Mouse (Mus musculus): ENCODE measurements around the gene Pola2. TPM values are rescaled to one million over a fixed set of nuclear protein-coding genes. Genes with fewer than 3 reads are reported as not detected.

Pola2 gene
- polyA plus RNA-seq, 1 experiment from 2014 or later: 28.1 TPM

Other genes with a start within 250 kb of the Pola2 start
- gene Ehbp1l1, start 237.9 kb downstream of the Pola2 start, polyA plus RNA-seq (2015; fragmentation: Nextera tagmentation; extraction: Ambion mirVana): 15.5 and 19.7 TPM in 2 replicates
- 139 and 149 TPM in 2 replicates for gene Fam89b, start 234.5 kb downstream of the Pola2 start, polyA plus RNA-seq (2015; fragmentation: Nextera tagmentation; extraction: Ambion mirVana)
- gene Ltbp3, start 223.3 kb downstream of the Pola2 start, polyA plus RNA-seq (2015; fragmentation: Nextera tagmentation; extraction: Ambion mirVana): 15.2 and 17.2 TPM in 2 replicates
- gene Scyl1, start 192.8 kb downstream of the Pola2 start, polyA plus RNA-seq (2015; fragmentation: Nextera tagmentation; extraction: Ambion mirVana): 79.7 and 92.6 TPM in 2 replicates
- gene Frmd8, start 88.9 kb downstream of the Pola2 start, polyA plus RNA-seq (2015; fragmentation: Nextera tagmentation; extraction: Ambion mirVana): 17.6 and 18.0 TPM in 2 replicates
- 2.6 TPM in 2 replicates for gene Slc25a45, start 86.4 kb downstream of the Pola2 start, polyA plus RNA-seq (2015; fragmentation: Nextera tagmentation; extraction: Ambion mirVana)
- gene Tigd3, start 70.1 kb downstream of the Pola2 start, polyA plus RNA-seq (2015; fragmentation: Nextera tagmentation; extraction: Ambion mirVana): 10.7 and 11.7 TPM in 2 replicates
- gene Dpf2, start 51.2 kb downstream of the Pola2 start, polyA plus RNA-seq (2015; fragmentation: Nextera tagmentation; extraction: Ambion mirVana): 111 and 113 TPM in 2 replicates
- 19.0 and 20.3 TPM in 2 replicates for gene Cdc42ep2, start 39.4 kb downstream of the Pola2 start, polyA plus RNA-seq (2015; fragmentation: Nextera tagmentation; extraction: Ambion mirVana)
- not detected in 2 replicates for gene Slc22a20, start 21.9 kb upstream of the Pola2 start, polyA plus RNA-seq (2015; fragmentation: Nextera tagmentation; extraction: Ambion mirVana)
- gene Capn1, start 51.7 kb upstream of the Pola2 start, polyA plus RNA-seq (2015; fragmentation: Nextera tagmentation; extraction: Ambion mirVana): 4.8 and 5.8 TPM in 2 replicates
- gene Syvn1, start 82.4 kb upstream of the Pola2 start, polyA plus RNA-seq (2015; fragmentation: Nextera tagmentation; extraction: Ambion mirVana): 32.9 and 39.8 TPM in 2 replicates
- gene Mrpl49, start 93.6 kb upstream of the Pola2 start, polyA plus RNA-seq (2015; fragmentation: Nextera tagmentation; extraction: Ambion mirVana): 62.3 and 64.4 TPM in 2 replicates
- gene Fau, start 93.6 kb upstream of the Pola2 start, polyA plus RNA-seq (2015; fragmentation: Nextera tagmentation; extraction: Ambion mirVana): 503 and 507 TPM in 2 replicates
- 33.0 and 34.8 TPM in 2 replicates for gene Znhit2, start 97.0 kb upstream of the Pola2 start, polyA plus RNA-seq (2015; fragmentation: Nextera tagmentation; extraction: Ambion mirVana)
- gene Tm7sf2, start 104.2 kb upstream of the Pola2 start, polyA plus RNA-seq (2015; fragmentation: Nextera tagmentation; extraction: Ambion mirVana): 58.6 and 60.1 TPM in 2 replicates
- 84.8 and 94.0 TPM in 2 replicates for gene Vps51, start 113.0 kb upstream of the Pola2 start, polyA plus RNA-seq (2015; fragmentation: Nextera tagmentation; extraction: Ambion mirVana)
- not detected in 2 replicates for gene Tmem262, start 115.8 kb upstream of the Pola2 start, polyA plus RNA-seq (2015; fragmentation: Nextera tagmentation; extraction: Ambion mirVana)
- 1.3 and 1.4 TPM in 2 replicates for gene Gm28374, start 118.1 kb upstream of the Pola2 start, polyA plus RNA-seq (2015; fragmentation: Nextera tagmentation; extraction: Ambion mirVana)
- gene Zfpl1, start 120.8 kb upstream of the Pola2 start, polyA plus RNA-seq (2015; fragmentation: Nextera tagmentation; extraction: Ambion mirVana): 79.3 and 82.0 TPM in 2 replicates
- gene Cdca5, start 120.8 kb upstream of the Pola2 start, polyA plus RNA-seq (2015; fragmentation: Nextera tagmentation; extraction: Ambion mirVana): 8.4 and 9.6 TPM in 2 replicates
- not detected in 2 replicates for gene AC131692.1, start 130.2 kb upstream of the Pola2 start, polyA plus RNA-seq (2015; fragmentation: Nextera tagmentation; extraction: Ambion mirVana)
- 0.54 and 0.60 TPM in 2 replicates for gene Naaladl1, start 141.6 kb upstream of the Pola2 start, polyA plus RNA-seq (2015; fragmentation: Nextera tagmentation; extraction: Ambion mirVana)
- 50.2 and 57.5 TPM in 2 replicates for gene Sac3d1, start 154.4 kb upstream of the Pola2 start, polyA plus RNA-seq (2015; fragmentation: Nextera tagmentation; extraction: Ambion mirVana)
- gene Snx15, start 164.1 kb upstream of the Pola2 start, polyA plus RNA-seq (2015; fragmentation: Nextera tagmentation; extraction: Ambion mirVana): 61.7 and 65.4 TPM in 2 replicates
- not detected in 2 replicates for gene Batf2, start 176.8 kb upstream of the Pola2 start, polyA plus RNA-seq (2015; fragmentation: Nextera tagmentation; extraction: Ambion mirVana)
- 141 and 147 TPM in 2 replicates for gene Arl2, start 177.3 kb upstream of the Pola2 start, polyA plus RNA-seq (2015; fragmentation: Nextera tagmentation; extraction: Ambion mirVana)
- not detected in 2 replicates for gene Majin, start 220.2 kb upstream of the Pola2 start, polyA plus RNA-seq (2015; fragmentation: Nextera tagmentation; extraction: Ambion mirVana)